Mouse (Mus musculus) embryonic facial prominence, embryonic 13.5 days (tissue): ENCODE measurements around the gene Sf3b4. TPM values are rescaled to one million over a fixed set of nuclear protein-coding genes. Genes with fewer than 3 reads are reported as not detected.
A peak's percentile ranks its signal among the peaks of the same experiment; 100 is the strongest.

Source experiments
- ATAC-seq: fragments of 200-750 bp; cut with Nextera tagmentation; 2 replicates; pipeline ENCODE4 v1.8.0; 2017; ENCODE audit warnings: low read depth; ENCODE audit not compliant: insufficient number of reproducible peaks, insufficient read depth, low FRiP score, low TSS enrichment
- H3K27ac ChIP-seq: fragments of 300-500 bp; sonication (generic); 2 replicates; pipeline ENCODE4 v1.5.1; 2015; ENCODE audit warnings: moderate library complexity, mild to moderate bottlenecking, inconsistent platforms
- H3K27me3 ChIP-seq: fragments of 300-500 bp; sonication (generic); 2 replicates; pipeline ENCODE4 v1.6.1; 2015; ENCODE audit warnings: mild to moderate bottlenecking, inconsistent platforms
- H3K36me3 ChIP-seq: fragments of 300-500 bp; sonication (generic); 2 replicates; pipeline ENCODE4 v1.6.1; 2015; ENCODE audit warnings: mild to moderate bottlenecking, inconsistent platforms
- H3K4me1 ChIP-seq: fragments of 300-500 bp; sonication (generic); 2 replicates; pipeline ENCODE4 v1.6.1; 2015; ENCODE audit warnings: inconsistent platforms
- H3K4me2 ChIP-seq: fragments of 300-500 bp; sonication (generic); 2 replicates; pipeline ENCODE4 v1.6.1; 2015; ENCODE audit warnings: moderate library complexity, mild to moderate bottlenecking, inconsistent platforms
- H3K4me3 ChIP-seq: fragments of 300-500 bp; sonication (generic); 2 replicates; pipeline ENCODE4 v1.5.1; 2015; ENCODE audit warnings: mild to moderate bottlenecking, inconsistent platforms
- H3K9ac ChIP-seq: fragments of 300-500 bp; sonication (generic); 2 replicates; pipeline ENCODE4 v1.6.1; 2015; ENCODE audit warnings: mild to moderate bottlenecking, inconsistent platforms
- H3K9me3 ChIP-seq: fragments of 300-500 bp; sonication (generic); 2 replicates; pipeline ENCODE4 v1.6.1; 2016; ENCODE audit warnings: inconsistent platforms
- WGBS: fragments of 180-500 bp; shearing (Covaris S2); methylation state at CpG from one replicate; pipeline ENCODE4 v1.1.7; 2015; ENCODE audit warnings: mixed read lengths; 5-methylcytosine and 5-hydroxymethylcytosine counted together
- polyA plus RNA-seq: library from polyadenylated mRNA; unstranded; fragments of >200 nt; fragmentation: Nextera tagmentation; extraction: Ambion mirVana; gene quantifications from 2 replicates; pipeline ENCODE4 v1.2.1, GENCODE M21; 2015

Gene Sf3b4
- polyA plus RNA-seq: 163 and 184 TPM in 2 replicates

- Histone ChIP-seq H3K4me1 (peaks cover 42% of the 10 kb centered on the region), H3K27me3 (no peaks in the 10 kb centered on the region), H3K4me3 (peak within 1 kb of the TSS; percentile 93), H3K9me3 (no peaks in the 10 kb centered on the region), H3K9ac (peak within 1 kb of the TSS; percentile 88), H3K27ac (peak within 1 kb of the TSS; percentile 99), H3K36me3 (peaks cover 61% of the 10 kb centered on the region), H3K4me2 (peak within 1 kb of the TSS; percentile 93)
- under 1% methylated on average over 53 of the region's 58 CpGs for WGBS
- ATAC-seq: peak; percentile 89
Observed at GRCm38 (mm10) chr3:96172197-96173178, at the start of gene Sf3b4. Gene Sf3b4, plus strand, starts transcription at chr3:96172332.

GRCm38 (mm10) chr3:96124235-96124634 lies 47.9 kb upstream of the Sf3b4 start:
- WGBS: 87% methylated on average over 5 of the region's 5 CpGs
- Histone ChIP-seq H3K9ac (no peak overlapping the region), H3K4me1 (no peaks in the 10 kb centered on the region), H3K4me3 (no peak overlapping the region), H3K27me3 (no peaks in the 10 kb centered on the region), H3K4me2 (no peak overlapping the region), H3K9me3 (no peaks in the 10 kb centered on the region), H3K27ac (no peak overlapping the region), H3K36me3 (no peaks in the 10 kb centered on the region)
- ATAC-seq: no peak

- H3K4me2 ChIP-seq: no peak overlapping the region
- ATAC-seq: no peak
- H3K36me3 ChIP-seq: no peaks in the 10 kb centered on the region
- no peaks in the 10 kb centered on the region for H3K27me3 ChIP-seq
- H3K4me3 ChIP-seq: no peak overlapping the region
- no peak overlapping the region for H3K9ac ChIP-seq
- H3K4me1 ChIP-seq: peaks cover 7% of the 10 kb centered on the region
- no peak overlapping the region for H3K27ac ChIP-seq
- no peaks in the 10 kb centered on the region for H3K9me3 ChIP-seq
Observed at GRCm38 (mm10) chr3:96128128-96128527, 44.0 kb upstream of the Sf3b4 start.

GRCm38 (mm10) chr3:96132478-96132877 lies 39.7 kb upstream of the Sf3b4 start:
- Histone ChIP-seq H3K4me3 (no peak overlapping the region), H3K36me3 (peaks cover 7% of the 10 kb centered on the region; the same call in 1 of the 2 replicates), H3K9ac (no peak overlapping the region), H3K27me3 (no peaks in the 10 kb centered on the region), H3K4me1 (peaks cover 15% of the 10 kb centered on the region), H3K4me2 (no peak overlapping the region), H3K9me3 (no peaks in the 10 kb centered on the region), H3K27ac (no peak overlapping the region)
- ATAC-seq: no peak
- WGBS: 81% methylated on average over 3 of the region's 3 CpGs

GRCm38 (mm10) chr3:96133327-96133905 lies 38.7 kb upstream of the Sf3b4 start:
- Histone ChIP-seq H3K9me3 (no peaks in the 10 kb centered on the region), H3K4me3 (no peak overlapping the region), H3K27ac (peak overlapping the region; percentile 58), H3K4me2 (no peak overlapping the region), H3K27me3 (no peaks in the 10 kb centered on the region), H3K36me3 (peaks cover 8% of the 10 kb centered on the region; the same call in 1 of the 2 replicates), H3K9ac (no peak overlapping the region), H3K4me1 (peaks cover 15% of the 10 kb centered on the region)
- no peak for ATAC-seq
- 23% methylated on average over 11 of the region's 11 CpGs for WGBS

DNA sequence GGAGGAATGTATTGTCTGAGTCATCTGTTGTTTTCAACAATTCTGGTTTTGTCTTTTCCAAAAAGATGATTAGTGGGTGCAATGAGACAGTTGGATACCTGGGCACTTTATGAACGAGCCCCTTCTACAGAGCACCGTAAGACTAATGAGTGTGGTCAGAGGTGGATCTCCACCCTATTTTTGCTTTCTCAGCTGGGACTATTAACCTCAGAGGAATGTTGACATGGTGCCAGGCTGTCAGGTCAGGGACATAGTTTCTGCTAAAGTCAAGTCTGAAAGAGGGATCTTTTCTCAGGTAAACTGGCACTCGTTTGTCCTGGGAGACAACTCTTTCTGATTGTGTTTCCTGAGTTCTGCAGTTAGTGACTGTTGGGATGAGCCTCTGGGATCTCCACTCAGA lies 37.1 kb upstream of the Sf3b4 start:
- no peak for ATAC-seq
- WGBS: 78% methylated on average over 3 of the region's 3 CpGs
- Histone ChIP-seq H3K9ac (no peak overlapping the region), H3K4me2 (no peak overlapping the region), H3K4me1 (peaks cover 15% of the 10 kb centered on the region), H3K27me3 (no peaks in the 10 kb centered on the region), H3K27ac (no peak overlapping the region), H3K4me3 (no peak overlapping the region), H3K36me3 (peaks cover 8% of the 10 kb centered on the region; the same call in 1 of the 2 replicates), H3K9me3 (no peaks in the 10 kb centered on the region)

DNA sequence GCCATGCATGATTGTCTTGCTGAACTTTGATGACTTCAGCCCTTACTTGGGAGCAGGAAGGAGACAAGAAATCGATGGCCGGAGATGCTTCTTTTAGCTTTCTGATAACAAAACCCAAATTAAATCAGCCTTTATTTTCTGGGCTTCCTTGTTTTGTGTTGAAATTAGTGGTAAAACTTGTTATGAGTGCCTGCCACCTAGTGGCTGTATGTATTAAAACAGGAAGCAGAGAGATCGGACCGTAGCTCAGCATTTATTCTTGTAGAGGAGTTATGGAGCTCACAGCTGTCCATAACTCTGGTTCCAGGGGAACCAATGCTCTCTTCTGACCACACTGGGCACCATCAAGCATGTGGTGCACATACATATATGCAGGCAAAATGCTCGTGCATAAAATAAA lies 24.2 kb upstream of the Sf3b4 start:
- ATAC-seq: no peak
- Histone ChIP-seq H3K9ac (no peak overlapping the region), H3K4me1 (no peaks in the 10 kb centered on the region), H3K4me3 (no peak overlapping the region), H3K36me3 (peaks cover 52% of the 10 kb centered on the region), H3K27ac (no peak overlapping the region), H3K9me3 (no peaks in the 10 kb centered on the region), H3K4me2 (no peak overlapping the region), H3K27me3 (no peaks in the 10 kb centered on the region)
- WGBS: 17% methylated on average over 5 of the region's 5 CpGs

DNA sequence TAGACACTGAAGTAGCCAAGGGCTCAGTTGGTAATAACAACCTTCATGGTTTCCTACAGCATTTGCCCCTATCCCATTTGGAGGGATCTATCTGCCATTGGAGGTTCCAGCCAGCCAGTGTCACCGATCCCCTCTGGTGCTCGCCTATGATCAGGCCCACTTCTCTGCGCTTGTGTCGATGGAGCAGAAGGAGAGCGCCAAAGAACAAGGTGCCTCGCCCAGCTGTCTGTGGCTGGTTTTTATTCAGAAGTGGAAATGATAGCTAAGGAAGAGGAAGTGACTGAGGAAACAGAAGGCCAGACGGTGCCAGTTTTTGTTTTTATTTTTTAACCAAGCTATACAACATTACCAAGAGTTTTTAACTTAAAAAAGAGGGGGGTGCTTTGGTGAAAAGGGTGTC lies 20.3 kb upstream of the Sf3b4 start:
- WGBS: 86% methylated on average over 7 of the region's 7 CpGs
- ATAC-seq: no peak
- H3K9me3 ChIP-seq: no peaks in the 10 kb centered on the region
- no peaks in the 10 kb centered on the region for H3K27me3 ChIP-seq
- H3K36me3 ChIP-seq: peaks cover 58% of the 10 kb centered on the region
- H3K4me3 ChIP-seq: no peak overlapping the region
- H3K4me2 ChIP-seq: no peak overlapping the region
- no peaks in the 10 kb centered on the region for H3K4me1 ChIP-seq
- no peak overlapping the region for H3K9ac ChIP-seq
- no peak overlapping the region for H3K27ac ChIP-seq

GRCm38 (mm10) chr3:96152611-96153010 lies 19.5 kb upstream of the Sf3b4 start:
- peaks cover 58% of the 10 kb centered on the region for H3K36me3 ChIP-seq
- 93% methylated on average over 5 of the region's 5 CpGs for WGBS
- no peak overlapping the region for H3K4me2 ChIP-seq

GRCm38 (mm10) chr3:96155501-96155900 lies 16.6 kb upstream of the Sf3b4 start:
- Histone ChIP-seq H3K9me3 (no peaks in the 10 kb centered on the region), H3K27ac (no peak overlapping the region), H3K4me1 (peaks cover 9% of the 10 kb centered on the region), H3K9ac (no peak overlapping the region), H3K27me3 (no peaks in the 10 kb centered on the region), H3K4me2 (no peak overlapping the region), H3K4me3 (no peak overlapping the region), H3K36me3 (peaks cover 56% of the 10 kb centered on the region)
- no peak for ATAC-seq
- 77% methylated on average over 8 of the region's 8 CpGs for WGBS

More at GRCm38 (mm10) chr3:96152611-96153010, 19.5 kb upstream of the Sf3b4 start:
- no peak for ATAC-seq
- no peak overlapping the region for H3K4me3 ChIP-seq
- no peaks in the 10 kb centered on the region for H3K9me3 ChIP-seq
- H3K9ac ChIP-seq: no peak overlapping the region
- no peaks in the 10 kb centered on the region for H3K4me1 ChIP-seq
- no peaks in the 10 kb centered on the region for H3K27me3 ChIP-seq
- H3K27ac ChIP-seq: no peak overlapping the region

DNA sequence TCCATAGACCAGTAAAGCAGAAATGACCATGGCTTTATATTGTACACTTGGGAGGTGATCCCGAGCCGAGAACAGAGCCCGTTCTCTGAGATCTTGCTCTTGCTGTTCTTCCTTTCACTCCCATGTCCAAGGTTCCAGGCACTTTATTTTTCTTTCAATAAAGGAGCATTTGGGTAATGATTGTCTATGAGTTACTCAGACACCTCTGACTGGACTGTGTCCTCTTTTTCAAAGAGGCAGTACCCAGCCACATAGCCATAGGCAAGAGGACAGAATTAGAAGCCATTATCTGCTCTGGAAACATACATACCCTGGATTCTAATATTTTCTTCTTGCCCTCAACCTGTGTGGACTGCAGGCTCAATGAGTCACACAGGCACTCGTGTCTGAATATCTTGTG lies 12.3 kb upstream of the Sf3b4 start:
- H3K27ac ChIP-seq: peak overlapping the region; percentile 93
- peaks cover 18% of the 10 kb centered on the region for H3K36me3 ChIP-seq
- H3K9ac ChIP-seq: no peak overlapping the region
- H3K4me3 ChIP-seq: no peak overlapping the region
- no peaks in the 10 kb centered on the region for H3K27me3 ChIP-seq
- H3K9me3 ChIP-seq: no peaks in the 10 kb centered on the region
- no peak overlapping the region for H3K4me2 ChIP-seq
- peaks cover 29% of the 10 kb centered on the region for H3K4me1 ChIP-seq
- WGBS: 74% methylated on average over 4 of the region's 4 CpGs
- ATAC-seq: no peak
